Mouse (Mus musculus) Muller cell, postnatal 12 days (primary cell): ENCODE results near the gene Tceal8.
"Not testable (repeated sequence)": the region's sequence is repeated elsewhere in the genome, so short reads cannot be mapped to it uniquely, and the experiment has no call there.

Experiments used
- DNase-seq: peaks from one replicate; pipeline ENCODE4 v3.0.0-alpha.2; 2015; ENCODE audit errors: inconsistent ontology term

The Tceal8 gene

DNA sequence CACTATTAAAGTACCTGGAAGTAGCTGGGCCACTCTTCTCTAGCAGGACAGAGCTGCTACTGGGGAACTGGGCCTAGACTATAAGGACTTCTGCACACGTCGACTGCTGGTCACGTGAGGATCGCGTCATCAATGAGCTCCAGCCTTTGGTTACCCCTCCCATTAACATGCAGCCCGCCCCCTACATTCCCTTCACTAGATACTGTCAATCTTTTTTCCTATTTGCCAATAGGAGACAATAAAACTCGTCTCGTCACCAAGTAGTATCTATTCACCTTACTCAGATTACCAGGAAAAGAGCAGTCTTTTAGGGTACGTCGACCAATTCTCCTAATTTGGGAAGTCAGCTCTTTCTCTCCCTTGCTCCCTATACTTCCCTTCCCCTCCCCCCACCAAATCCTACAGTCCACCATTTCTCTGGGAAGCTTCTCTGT lies at the start of gene Tceal8:
Gene Tceal8, minus strand, starts transcription at position 225 of the 434 bp plus-strand sequence.
- DNase-seq: peak; percentile 89

DNA sequence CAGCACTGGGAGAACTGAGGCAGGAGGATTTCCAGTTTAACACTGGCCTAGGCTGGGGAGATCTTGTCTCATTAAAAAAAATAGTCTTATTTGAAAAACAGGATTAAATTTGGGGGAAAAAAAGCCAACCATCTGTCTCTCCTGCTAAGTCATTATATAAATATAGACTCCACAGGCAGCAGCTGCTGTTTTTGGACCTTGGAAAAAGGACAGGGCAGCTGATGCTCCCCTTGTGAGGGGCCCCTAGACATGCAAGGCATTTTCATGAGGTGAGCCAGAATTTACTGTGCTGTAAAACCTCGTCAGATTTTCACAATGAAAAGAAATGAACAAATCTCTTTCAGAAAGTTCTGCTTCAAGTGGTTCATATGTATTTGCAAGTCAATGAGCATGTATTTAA lies 44.2 kb upstream of the Tceal8 start:
- no peak for DNase-seq

DNA sequence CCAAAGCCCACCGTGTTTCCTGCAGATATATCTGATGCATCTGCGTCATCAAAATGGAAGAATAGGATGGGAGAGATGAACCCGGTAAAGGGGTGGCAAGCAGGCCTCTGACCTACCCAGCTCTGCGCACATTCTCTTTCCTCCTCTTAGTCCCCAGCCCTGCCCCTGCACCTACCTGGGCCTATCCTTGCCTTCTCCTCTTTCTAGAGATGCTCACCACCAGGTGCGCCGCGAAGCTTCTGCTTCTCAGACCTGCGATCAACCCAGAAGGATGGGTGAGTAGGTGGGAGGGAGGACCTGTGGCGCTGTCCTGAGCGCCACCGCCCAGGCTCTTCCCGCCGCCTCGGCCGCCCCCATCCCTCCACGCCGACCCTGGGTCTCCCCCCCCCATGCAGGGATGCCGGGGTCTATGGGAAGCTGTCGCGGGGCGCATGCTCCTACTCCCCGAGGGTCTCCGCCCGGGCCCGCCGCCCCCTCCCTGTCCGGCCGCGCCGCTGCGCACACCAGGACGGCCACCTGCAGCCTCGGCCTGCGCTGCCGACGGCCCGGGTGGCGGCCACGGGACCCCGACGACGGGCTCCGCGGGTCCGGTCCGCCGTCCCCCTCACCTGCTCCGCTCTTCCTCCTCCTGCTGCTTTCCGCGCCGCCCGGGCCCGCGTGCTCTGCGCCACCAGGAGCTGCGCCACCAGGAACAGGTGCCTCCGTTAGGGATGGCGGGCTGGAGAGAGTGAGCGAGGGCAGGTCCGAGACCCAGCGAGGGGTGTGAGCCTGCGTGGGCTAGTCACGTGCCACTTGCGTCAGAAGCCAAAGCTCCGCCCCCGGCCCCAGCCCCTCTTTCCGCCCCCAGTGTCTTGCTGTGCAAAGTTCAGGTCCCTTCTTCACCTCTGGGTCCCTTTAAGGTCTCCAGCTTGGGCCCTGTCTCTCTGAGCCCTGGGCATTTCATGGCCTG lies 42.9 kb upstream of the Tceal8 start, which contains the start of the genes Tceal7 and Bex1:
Gene Tceal7, plus strand, starts transcription at position 51 of the 949 bp plus-strand sequence.
Gene Bex1, minus strand, starts transcription at position 785 of the 949 bp plus-strand sequence.
- DNase-seq: not testable (repeated sequence)

DNA sequence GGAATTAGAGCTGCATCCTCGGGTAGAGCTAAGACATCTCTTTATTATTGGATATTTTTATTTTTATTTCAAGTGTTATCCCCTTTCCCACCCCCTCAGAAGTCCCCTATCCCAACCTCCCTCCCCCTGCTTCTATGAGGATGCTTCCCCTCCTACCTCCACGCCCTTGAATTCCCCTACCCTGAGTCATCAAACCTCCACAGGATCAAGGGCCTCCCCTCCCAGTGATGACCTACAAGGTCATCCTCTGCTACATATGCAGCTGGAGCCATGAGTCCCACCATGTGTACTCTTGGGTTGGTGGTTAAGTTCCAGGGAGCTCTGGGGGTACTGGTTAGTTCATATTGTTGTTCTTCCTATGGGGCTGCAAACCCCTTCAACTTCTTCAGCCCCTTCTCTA lies 41.3 kb upstream of the Tceal8 start:
- no peak for DNase-seq

DNA sequence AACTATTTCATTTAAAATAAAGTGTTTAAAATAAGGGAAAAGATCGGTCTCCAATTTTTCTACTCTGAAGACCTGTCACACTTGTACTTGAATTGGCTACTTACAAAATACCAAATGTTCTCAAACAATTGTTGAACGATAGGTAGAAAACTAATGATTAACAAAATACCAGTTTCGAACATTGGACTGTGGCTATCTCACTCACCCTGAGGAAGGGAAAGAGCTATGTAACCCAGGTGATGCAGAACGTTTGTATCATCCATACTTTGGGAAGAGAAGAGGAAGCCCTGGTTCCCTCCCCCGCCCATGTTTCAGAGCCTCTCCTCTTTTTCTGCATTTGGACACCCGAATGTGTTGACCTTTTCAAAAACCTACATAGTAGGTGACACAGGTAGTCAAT lies 32.3 kb upstream of the Tceal8 start:
- DNase-seq: no peak

DNA sequence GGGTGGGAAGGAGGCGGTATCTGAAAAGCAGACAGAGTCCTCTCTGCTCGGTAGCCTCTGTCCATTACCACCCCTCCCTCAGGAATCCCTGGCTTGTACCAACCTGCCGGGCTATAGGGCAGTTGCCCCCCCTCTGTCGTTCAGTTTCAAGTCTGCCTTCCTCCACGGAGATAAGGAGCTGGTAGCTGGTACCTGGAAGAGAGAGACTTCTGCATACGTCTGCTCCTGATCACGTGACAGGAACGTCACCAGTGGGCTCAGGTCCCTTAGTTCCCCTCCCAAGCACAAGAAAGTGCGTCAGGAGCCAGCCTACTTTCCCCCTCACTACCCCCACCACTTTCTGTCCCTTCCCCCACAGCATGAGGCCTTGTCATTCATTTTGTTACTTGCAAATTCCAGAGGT lies 31.5 kb upstream of the Tceal8 start, which contains the start of gene Tceal5:
Gene Tceal5, minus strand, starts transcription at position 213 of the 403 bp plus-strand sequence.
- DNase-seq: peak; percentile 62

DNA sequence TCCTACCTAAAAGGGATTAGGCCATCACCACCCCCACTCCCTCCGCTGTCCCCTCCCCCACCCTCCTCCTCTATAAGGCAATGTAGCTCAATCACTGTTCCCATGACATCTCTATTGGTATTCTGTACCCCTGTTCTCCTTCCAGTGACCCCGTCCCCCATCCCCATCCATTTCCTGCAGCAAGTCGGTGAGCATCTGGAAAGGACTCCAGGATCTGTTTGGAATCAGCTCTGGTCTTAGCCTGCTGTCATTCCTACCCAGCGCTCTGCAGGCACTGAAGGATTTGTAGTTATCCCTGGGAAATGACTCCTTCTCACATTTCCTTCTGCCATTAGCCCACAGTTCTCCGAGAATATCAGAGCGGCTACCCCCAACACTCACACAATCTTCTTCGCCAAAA lies 31.1 kb upstream of the Tceal8 start:
- no peak for DNase-seq

DNA sequence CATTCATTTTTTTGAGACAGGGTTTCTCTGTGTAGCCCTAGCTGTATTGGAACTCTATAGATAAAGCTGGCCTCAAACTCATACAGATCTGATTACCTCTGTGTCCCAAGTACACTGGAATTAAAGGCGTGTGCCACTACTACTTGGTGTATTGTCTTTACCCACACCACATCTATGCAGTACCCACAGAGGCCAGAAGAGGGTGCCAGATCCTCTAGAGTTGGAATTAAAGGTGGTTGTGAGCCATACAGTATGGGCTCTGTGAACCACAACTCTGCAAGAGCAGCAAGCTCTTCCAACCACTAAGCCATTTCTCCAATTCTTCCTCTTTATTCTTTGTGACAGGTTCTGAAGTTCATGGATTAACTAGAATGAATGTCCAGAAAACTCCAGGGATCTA lies 24.7 kb upstream of the Tceal8 start:
- DNase-seq: no peak

DNA sequence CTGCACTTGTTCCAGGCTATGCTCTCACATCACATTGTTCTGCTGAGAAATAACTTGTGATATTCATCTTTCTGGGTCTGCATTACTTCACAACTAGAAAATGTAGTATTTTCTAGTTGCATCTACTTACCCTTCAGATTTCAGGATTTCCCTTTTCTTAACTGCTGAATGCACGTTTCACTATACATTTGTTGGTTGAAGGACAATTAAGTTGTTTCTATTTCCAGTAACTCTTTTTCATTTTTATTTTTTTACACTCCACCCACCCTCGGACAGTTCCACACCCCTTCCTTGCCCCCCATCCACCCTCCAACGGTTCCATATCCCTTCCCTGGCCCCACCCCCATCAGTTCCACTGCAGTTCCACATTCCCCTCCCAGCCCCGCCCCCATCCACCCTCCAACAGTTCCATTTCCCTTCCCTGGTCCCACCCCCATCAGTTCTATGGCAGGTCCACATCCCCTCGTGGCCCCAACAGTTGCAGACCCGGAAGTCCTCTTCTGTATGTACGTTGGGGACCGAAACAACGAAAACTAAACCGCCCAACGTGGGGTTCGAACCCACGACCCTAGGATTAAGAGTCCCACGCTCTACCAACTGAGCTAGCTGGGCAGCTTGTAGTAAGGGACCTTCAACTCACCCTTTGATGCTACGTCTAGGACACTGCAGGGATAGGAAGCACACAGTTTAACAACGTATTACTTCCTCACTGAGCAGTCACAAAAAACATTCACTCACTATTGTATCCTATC lies 23.2 kb upstream of the Tceal8 start:
- DNase-seq: no peak

DNA sequence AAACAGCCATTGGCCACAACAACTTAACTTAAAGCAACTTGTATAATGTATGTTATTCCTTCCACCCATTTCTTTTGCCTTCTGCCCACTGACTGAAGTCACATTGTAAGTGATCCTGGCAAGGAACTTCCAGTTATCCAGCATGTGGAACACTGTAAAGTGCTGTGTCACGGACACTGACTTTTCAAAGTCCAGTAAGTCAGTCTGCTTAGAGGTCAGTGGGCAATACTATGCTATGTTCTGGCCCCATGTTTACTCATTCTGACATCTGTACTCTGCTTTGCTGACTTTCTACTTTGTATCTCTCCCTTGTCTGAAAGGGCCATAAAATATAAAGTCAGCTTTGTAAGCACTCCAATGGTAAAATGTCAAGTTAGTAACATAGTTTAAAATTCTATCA lies 11.0 kb upstream of the Tceal8 start:
- DNase-seq: no peak

DNA sequence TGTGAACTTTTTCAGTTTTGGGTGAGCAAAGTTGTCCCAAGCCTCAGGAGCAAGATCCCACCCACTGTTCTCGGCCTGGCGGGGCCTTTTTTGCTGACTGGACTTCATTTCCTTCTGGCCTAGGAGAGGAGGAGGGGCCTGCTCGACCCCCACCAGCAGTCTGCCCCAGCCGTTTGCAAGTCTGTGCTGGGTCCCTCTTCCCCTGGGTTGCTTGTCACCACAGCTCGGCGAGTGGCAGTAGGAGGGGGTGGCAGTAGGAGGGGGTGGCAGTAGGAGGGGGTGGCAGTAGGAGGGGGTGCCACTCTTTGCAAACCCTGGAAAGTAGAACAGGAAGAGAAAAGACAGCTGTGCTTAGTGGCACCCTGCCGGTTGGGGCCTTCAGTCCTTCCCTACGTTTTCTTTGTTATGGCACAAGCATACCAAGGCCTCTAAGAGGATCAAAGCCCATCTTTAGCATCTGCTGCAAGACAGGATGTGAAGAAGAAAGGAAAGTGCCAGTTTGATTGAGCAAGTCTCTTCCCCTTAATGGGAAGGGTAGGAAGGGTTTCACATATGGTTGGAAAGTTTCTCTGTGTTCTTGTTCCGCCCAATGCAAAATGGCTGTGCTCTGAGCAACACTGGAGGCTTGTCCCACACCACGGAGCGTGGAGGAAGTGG lies 8.9 kb upstream of the Tceal8 start:
- no peak for DNase-seq

DNA sequence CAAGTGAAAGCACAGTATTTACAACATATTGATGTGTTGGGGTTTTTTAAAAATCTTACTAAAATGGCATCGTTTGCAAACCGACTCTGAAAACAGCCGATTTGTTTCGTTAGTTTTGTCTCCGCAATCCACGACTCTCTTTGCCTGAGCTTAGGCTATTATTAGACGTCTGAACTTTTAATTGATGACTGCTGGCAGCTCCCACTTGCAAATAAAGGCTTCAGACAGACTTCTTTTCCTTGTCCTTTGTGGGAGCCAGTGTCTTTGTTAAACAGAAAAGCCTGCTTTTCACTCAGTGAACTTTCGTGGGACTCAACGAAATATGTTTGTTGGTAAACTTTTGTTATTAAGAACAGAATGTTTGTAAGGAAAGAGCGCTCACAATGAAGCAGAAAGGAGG lies 644 bp upstream of the Tceal8 start:
- DNase-seq: no peak

DNA sequence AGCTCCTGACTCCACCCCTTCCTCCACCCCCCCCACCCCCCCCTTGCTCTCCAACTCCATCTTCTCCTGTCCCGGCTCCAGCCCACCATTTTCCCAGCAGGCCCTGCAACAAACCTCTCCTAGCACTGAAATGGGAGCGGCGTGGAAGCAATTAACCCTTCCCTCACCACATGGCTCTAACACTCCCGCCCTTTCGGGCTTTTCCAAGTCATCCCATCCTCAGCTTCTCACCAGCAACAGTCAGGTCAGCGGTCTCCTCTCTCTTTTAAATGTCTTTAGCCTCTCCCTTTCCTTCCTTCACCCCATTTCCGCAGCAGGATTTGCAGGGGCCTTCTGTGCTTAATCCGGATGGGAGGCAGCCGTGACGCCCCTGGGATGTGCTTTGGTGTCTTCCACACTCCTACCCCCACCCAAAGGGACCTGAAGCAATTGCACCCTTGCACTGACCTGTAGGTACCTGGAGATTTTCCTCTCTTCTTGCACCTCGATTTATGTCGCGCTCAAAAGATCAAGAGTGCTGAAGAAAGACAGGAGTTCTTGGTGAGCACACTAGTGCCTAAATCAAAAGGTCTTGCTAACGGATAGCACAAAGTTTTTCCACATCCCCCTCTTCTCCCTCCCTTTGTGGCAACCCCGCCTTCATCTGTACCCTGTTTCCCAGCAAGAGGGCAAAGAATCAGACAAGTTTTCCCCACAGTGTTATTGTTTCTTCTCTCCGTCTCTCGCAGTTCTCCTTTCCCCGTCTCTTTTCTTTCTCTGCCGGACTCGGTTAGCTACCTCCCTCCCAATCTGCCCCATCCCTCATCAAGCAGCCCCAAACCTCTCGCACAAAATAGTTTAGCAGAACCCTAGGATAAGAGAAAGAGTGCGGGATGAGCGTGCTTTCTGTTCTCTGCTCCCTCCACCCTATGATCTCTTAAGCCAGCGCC lies 689 bp downstream of the Tceal8 start:
- DNase-seq: peak; percentile 57

DNA sequence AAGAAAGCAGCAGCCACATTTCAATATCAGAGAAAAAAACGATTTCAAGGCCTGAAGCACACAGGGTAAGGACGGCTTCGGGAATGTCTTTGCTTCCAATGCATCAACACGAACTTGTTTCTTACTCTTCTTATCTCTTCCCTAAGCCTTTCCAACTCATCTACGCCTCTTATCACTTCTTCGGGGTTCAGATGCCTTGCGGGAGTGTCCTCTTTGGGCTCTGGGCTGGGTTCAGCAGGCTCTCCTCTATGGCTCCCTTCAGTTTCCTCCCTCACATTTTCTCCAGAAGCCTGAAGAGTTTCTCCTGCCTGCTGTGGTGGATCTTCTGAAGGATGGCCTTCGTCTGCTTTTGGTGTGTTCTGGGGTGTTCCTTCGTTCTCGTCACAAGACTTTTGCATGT lies 1.5 kb downstream of the Tceal8 start:
- no peak for DNase-seq

DNA sequence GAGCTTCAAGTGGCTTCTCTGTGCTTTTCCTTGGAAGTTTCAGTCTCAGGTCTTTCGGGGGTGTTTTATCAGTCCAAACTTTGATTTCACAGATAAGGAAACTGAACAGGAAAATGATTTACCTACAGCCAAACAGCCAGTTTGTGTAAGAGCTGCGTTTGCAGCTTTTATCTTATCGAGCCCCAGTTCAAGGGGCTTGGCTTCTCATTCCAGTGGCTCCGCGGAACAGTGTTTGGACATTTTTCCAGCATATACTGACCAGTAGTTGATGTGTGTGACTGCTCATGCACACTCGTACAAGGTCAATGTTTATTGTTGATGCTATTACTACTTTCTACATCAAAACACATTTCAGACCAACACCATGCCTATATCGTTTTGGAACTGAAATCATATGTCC lies 27.9 kb downstream of the Tceal8 start:
- DNase-seq: no peak

DNA sequence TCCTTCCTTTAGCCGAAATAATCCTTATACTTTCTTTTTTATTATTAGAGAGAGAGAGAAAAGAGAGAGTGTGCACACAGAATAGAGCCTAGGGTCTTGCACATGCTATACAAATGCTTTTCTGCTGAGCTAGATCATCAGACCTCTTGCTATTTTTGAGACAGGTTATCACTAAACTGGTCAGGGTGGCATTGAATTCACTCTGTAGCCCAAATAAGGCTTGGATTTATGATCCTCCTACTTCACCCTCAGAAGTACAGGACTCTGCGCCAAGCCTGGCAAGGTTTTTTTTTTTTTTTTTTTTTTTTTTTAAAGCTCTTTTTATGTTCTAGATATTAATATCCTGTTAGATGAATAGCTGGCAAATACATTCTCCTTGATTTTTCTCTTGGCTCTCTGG lies 28.4 kb downstream of the Tceal8 start:
- no peak for DNase-seq

DNA sequence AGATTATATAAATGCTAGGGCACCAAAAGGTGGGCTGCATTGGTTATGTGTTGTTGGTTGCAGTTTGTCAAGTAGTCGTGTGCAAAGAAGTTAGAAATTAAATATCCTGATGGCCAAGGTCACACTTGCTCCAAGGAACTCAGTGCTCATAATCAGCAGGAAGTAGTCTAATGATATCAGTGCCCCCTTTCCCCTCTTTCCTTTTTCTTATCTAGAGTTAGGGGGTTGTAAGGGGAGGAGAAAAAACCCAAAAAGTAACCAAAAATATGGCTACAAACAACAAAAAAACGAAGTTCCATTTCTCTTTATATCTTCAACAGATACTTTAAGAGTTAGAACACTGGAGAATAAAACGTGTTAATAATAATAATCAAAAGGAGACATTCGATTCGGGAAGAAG lies 30.8 kb downstream of the Tceal8 start:
- no peak for DNase-seq

DNA sequence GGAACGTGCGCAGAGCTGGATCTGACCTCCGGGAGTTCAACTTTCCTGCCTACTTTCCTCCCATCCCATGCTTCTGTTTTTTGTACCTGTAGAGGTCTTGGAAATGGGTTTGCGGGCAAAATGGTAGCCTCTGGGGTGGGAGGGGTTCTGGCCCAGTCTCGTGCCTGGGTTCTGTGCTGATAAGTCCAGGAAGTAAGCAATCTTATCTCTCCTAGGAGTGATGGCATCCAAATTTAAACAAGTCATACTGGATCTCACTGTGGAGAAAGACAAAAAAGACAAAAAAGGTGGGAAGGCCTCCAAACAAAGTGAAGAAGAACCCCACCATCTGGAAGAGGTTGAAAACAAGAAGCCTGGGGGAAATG lies 32.5 kb downstream of the Tceal8 start:
- not testable (repeated sequence) for DNase-seq

DNA sequence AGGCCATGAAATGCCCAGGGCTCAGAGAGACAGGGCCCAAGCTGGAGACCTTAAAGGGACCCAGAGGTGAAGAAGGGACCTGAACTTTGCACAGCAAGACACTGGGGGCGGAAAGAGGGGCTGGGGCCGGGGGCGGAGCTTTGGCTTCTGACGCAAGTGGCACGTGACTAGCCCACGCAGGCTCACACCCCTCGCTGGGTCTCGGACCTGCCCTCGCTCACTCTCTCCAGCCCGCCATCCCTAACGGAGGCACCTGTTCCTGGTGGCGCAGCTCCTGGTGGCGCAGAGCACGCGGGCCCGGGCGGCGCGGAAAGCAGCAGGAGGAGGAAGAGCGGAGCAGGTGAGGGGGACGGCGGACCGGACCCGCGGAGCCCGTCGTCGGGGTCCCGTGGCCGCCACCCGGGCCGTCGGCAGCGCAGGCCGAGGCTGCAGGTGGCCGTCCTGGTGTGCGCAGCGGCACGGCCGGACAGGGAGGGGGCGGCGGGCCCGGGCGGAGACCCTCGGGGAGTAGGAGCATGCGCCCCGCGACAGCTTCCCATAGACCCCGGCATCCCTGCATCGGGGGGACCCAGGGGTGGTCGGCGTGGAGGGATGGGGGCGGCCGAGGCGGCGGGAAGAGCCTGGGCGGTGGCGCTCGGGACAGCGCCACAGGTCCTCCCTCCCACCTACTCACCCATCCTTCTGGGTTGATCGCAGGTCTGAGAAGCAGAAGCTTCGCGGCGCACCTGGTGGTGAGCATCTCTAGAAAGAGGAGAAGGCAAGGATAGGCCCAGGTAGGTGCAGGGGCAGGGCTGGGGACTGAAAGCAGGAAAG lies 33.1 kb downstream of the Tceal8 start, which contains the start of gene Bex4:
Gene Bex4, plus strand, starts transcription at position 170 of the 813 bp plus-strand sequence.
- DNase-seq: not testable (repeated sequence)

DNA sequence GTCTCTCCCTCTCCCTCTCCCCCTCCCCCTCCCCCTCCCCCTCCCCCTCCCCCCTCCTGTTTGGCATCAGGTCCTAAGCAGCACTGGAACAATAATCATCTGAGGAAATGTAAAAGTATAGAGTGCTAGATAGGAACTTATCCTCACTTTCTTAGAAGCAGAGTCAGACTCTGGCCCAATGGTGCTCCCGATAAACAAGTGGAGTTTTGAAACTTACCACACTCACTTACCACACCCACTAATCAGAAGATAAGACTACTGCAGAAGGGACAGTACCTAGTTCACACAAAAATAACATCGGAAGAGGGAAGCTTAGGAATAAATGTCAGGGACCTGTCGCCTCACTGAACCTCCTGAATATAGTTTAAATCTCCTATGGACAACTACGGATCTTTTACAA lies 36.6 kb downstream of the Tceal8 start:
- no peak for DNase-seq
